Mouse (Mus musculus): ENCODE measurements around the gene Cda. TPM values are rescaled to one million over a fixed set of nuclear protein-coding genes. Genes with fewer than 3 reads are reported as not detected.

Cda gene
- total RNA-seq, 2 experiments from 2014 or later: not detected

DNA sequence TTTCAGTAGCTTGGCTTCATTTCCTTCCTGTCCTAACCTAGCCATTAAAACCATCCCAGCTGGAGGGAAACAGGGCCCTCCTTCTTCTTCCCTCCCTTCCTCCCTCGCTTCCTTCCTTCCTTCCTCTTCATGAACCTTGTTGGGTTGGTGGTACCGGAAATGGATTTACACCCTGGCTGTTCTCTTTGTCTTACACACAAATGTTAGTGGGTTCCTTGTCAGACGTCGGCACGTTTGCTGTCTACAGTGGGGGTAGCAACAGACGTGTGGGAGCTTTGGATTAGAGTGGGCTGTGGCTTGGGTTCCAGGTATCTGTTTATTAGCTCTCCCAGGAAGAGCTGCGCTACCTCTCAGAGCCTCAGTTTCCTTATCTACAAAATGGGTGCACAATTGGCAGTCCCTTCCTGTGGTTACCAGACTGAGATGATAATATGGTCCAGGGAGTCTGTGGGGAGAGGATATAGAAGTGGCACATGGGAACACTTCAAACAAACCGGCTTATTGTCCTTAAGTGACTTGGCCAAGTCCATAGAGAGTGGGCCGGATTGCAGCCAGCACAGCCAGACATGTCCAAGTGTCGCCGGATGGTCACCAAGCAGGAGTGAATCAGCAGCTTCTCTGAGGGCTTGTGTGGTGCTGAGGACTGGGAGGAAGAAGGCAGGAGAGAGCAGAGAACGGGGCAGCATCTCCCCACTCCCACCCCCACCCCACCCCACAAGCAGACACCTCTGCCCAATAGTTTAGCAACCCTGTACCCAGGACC is 887 bp upstream of the Cda start:
- no peak for ATAC-seq (ENCODE audit: poor library complexity, severe bottlenecking)

GRCm38 (mm10) chr4:138366561-138366960 is 1.2 kb downstream of the Cda start:
- ATAC-seq (ENCODE audit: poor library complexity, severe bottlenecking): no peak

- ATAC-seq (ENCODE audit: poor library complexity, severe bottlenecking): no peak
Measured at GRCm38 (mm10) chr4:138363511-138363910, 4.3 kb downstream of the Cda start.

DNA sequence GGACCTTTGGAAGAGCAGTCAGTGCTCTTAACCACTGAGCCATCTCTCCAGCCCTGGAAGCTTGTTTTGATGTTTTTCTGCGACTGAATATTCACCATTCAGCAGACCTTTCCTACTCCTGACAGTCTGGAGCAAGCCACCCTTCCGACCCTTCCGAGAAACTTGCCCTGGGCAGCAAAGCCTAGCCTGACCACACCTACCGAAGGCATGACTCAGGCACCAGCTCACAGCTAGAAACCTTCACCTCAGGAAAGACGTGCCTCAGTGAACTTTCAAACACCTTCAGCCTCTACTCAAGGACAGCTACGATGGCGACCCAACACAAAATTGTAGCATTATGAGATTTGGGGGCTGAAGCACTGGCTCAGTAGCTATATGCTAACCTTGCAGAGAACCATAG is 4.9 kb downstream of the Cda start:
- ATAC-seq (ENCODE audit: poor library complexity, severe bottlenecking): no peak

GRCm38 (mm10) chr4:138361370-138361821 is 6.4 kb downstream of the Cda start:
- no peak for ATAC-seq (ENCODE audit: poor library complexity, severe bottlenecking)

DNA sequence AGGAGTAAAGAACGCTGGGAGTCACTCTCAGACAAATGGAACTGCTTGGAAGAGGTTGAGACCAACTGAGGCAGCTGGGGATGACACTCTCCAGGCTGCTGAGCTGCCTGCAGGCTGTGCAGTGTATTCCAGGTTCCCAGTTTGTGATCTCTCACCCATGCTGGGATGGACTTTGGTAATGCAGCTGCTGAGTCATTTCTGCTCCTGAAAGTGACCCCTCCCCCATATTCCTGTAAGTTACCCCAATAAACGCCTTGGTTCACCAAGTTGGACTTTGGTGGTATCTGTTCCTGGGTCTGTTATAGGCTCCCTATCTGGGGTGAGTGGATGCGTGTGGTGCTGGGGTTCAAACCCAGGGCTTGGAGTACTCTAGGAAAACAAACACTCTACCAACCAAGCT is 9.6 kb downstream of the Cda start:
- ATAC-seq (ENCODE audit: poor library complexity, severe bottlenecking): no peak

- no peak for ATAC-seq (ENCODE audit: poor library complexity, severe bottlenecking)
Measured at GRCm38 (mm10) chr4:138356551-138356950, 11.2 kb downstream of the Cda start.

DNA sequence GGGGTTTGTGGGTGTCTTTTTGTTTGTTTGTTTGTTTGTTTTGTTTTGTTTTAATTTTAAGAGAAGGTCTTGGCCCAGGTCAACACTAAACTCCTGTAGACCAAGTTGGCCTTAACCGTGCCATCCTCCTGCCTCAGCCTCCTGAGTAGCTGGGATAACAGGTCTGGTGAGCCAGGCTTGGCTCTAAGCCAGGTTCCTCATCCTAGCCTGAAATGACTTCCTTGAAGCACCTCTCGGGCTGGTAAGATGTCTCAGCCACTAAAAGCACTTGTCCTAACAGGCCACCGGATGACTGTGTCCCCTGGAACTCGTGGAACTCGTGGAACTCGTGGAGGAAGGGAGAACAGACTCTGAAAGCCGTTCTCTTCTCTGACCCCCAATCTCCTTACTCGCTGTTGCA is 11.7 kb downstream of the Cda start:
- no peak for ATAC-seq (ENCODE audit: poor library complexity, severe bottlenecking)

DNA sequence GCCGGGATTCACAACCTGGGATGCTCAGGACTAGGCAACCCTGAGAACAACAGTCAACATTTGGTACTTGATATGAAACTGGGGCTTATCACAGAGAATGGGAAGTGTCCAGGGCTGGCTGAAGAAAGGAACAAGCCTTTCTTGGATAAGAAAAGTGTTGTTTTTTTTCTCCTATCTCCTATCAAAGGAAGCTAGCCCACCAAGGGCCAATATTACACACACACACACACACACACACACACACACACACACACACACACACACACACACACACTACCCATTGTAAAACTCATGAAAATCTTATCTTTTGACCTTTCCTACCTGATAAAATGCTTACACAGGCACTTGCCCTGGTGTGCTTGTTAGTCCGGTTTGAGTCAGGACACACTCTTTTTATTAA is 12.3 kb downstream of the Cda start:
- ATAC-seq (ENCODE audit: poor library complexity, severe bottlenecking): no peak

GRCm38 (mm10) chr4:138353438-138354171 is 14.2 kb downstream of the Cda start:
- no peak for ATAC-seq (ENCODE audit: poor library complexity, severe bottlenecking)

- ATAC-seq (ENCODE audit: poor library complexity, severe bottlenecking): no peak
Measured at GRCm38 (mm10) chr4:138352692-138353091, 15.1 kb downstream of the Cda start.

DNA sequence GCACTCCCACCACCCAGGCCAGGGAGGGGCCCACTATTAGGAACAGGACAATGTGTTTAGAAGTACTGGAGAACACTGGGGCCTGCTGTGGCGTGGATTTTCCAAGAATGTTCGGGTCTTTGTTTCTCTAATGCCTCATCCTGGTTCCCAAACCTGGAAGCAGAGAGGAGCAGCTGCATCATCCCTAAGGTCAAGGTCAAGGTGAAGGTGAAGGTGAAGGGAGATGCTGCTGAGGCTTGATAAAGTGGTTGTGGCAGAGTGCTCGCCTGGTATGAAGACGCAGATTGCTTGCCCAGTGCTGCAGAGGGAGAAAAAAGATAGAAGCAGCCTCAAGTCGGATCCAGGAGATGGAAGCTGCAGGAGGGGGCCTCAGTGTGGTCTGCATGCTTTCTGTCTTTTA is 16.0 kb downstream of the Cda start:
- ATAC-seq (ENCODE audit: poor library complexity, severe bottlenecking): no peak

GRCm38 (mm10) chr4:138348716-138349115 is 19.1 kb downstream of the Cda start:
- no peak for ATAC-seq (ENCODE audit: poor library complexity, severe bottlenecking)

- no peak for ATAC-seq (ENCODE audit: poor library complexity, severe bottlenecking)
Measured at GRCm38 (mm10) chr4:138347280-138347679, 20.5 kb downstream of the Cda start.

GRCm38 (mm10) chr4:138344891-138345545 is 22.8 kb downstream of the Cda start:
- no peak for ATAC-seq (ENCODE audit: poor library complexity, severe bottlenecking)

GRCm38 (mm10) chr4:138343341-138343837 is 24.4 kb downstream of the Cda start:
- ATAC-seq (ENCODE audit: poor library complexity, severe bottlenecking): no peak

- ATAC-seq (ENCODE audit: poor library complexity, severe bottlenecking): no peak
Measured at GRCm38 (mm10) chr4:138342778-138343177, 25.0 kb downstream of the Cda start.

DNA sequence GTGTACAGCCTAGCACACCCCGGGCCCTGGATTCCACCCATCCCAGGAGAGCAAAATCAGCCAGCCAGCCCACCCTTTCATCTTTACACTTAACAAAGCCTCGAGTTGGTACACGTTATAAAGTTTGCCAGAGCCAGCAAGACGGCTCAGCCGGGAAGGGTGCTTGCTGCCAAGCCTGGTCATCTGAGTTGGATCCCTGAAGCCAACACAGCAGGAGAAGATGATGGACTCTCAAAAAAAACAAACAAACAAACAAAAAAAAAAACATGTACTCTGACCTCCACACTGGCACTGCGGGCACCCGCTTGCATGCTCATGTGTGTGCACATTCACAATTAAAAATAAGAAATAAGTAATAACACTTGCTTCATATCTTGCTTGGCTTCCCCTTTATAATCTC is 25.7 kb downstream of the Cda start:
- ATAC-seq (ENCODE audit: poor library complexity, severe bottlenecking): no peak

DNA sequence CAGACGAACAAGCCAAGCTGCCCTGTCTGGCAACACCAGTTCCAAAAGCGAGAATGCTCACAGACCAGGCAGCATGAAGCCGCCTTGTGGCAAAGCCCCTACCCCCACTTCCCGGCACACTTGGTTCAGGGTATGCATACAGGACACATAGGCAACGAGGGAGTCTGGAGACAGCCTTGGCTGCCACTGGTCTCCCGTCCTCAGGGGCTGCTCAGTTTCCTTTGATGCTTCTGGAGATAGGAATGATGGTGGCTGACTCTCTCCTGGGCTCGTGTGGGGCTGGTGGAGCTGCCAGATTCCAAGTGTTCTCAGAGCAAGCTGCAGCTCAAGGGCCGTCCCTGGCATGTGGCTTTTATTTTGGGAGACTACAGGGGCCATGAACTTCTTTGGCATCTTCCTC is 26.4 kb downstream of the Cda start:
- no peak for ATAC-seq (ENCODE audit: poor library complexity, severe bottlenecking)

DNA sequence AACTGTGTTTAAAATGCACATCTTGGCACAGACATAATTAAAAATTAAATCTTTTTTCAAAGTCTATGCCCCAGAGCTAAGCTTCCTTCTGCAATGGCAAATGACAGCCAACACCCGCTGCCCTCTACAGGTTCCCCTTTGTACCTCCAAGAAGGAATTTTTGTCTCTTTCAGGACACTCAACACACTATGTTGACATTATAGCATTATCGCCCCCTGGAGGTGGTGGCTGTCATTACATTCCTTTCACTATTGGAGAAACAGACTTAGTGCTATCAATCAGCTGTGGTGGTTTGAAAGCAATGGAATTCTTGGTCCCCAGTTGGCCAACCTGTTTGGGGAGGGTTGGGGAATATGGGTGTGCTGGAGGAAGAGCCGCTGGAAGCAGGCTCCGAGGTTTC is 27.8 kb downstream of the Cda start:
- no peak for ATAC-seq (ENCODE audit: poor library complexity, severe bottlenecking)

- no peak for ATAC-seq (ENCODE audit: poor library complexity, severe bottlenecking)
Measured at GRCm38 (mm10) chr4:138337341-138337740, 30.5 kb downstream of the Cda start.

- ATAC-seq (ENCODE audit: poor library complexity, severe bottlenecking): no peak
Measured at GRCm38 (mm10) chr4:138336876-138337275, 30.9 kb downstream of the Cda start.

Measured in megakaryocyte, adult 5-6 weeks (primary cell).